ENCODE assay signal across 9 mouse cellular contexts in the genomic region with DNA sequence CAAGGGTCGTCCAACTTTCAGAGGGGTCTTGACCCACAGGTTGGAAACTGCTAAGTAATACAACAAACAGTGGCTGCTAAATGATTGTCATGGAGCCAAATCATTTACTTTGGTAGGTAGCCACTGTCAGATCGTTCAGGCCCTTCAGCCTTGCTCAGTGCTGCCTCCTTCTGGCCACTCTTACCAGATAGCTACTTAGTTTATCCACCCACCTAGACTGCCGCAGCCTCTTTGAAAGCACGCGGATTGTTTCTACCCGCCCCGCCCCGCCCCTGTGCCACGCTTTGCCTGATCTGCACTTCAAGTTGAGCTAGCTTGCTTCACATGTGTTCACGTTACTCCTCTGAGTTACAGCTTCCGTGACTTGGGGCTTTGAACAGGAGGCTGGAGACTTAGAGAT. TPM values are rescaled to one million over a fixed set of nuclear protein-coding genes. Genes with fewer than 3 reads are reported as not detected.
DNase-seq lines count a peak whose midpoint lies in the region; ATAC-seq and TF ChIP-seq lines count a peak whose summit lies in the region.
"Had no signal": no experiment of that assay in that cellular context is flagged by ENCODE, and none has a peak within 500 bp of the region (broad histone marks: within the 10 kb centered on the region; RNA-seq: fewer than 3 reads in every experiment).

No protein-coding gene starts in this region.

- H3K27me3 ChIP-seq in kidney, embryonic 15.5 days, result peaks cover 4% of the 10 kb centered on the region; the same call in 1 of the 2 replicates
- H3K27me3 ChIP-seq in E14TG2a.4 (ENCODE audit: insufficient read depth, low read length), result peaks cover 18% of the 10 kb centered on the region

- TF ChIP-seq CTCF in E14TG2a.4 (conservative IDR thresholded peaks at IDR 0.05; ENCODE audit: low read length), result peak; percentile 75

- no peaks in the 10 kb centered on the region for H3K36me3 ChIP-seq in kidney, embryonic 15.5 days
- no peaks in the 10 kb centered on the region for H3K36me3 ChIP-seq in E14TG2a.4 (ENCODE audit: insufficient read depth, low read length)
- H3K36me3 ChIP-seq: heart, embryonic 13.5 days; neural tube, embryonic 13.5 days had no signal

- H3K9ac ChIP-seq in kidney, embryonic 15.5 days, result no peak overlapping the region
- H3K9ac ChIP-seq: heart, embryonic 13.5 days; neural tube, embryonic 13.5 days had no signal

- no peaks in the 10 kb centered on the region for H3K9me3 ChIP-seq in kidney, embryonic 15.5 days (replicated peaks)
- H3K9me3 ChIP-seq in E14TG2a.4 (ENCODE audit: low read length), result no peaks in the 10 kb centered on the region
- H3K9me3 ChIP-seq: heart, embryonic 13.5 days; neural tube, embryonic 13.5 days had no signal

- no peak for ATAC-seq in kidney, embryonic 15.5 days (replicated peaks; ENCODE audit: low FRiP score)

- no peaks in the 10 kb centered on the region for H3K4me1 ChIP-seq in kidney, embryonic 15.5 days
- peaks cover 6% of the 10 kb centered on the region; the same call in 1 of the 2 replicates for H3K4me1 ChIP-seq in E14TG2a.4 (replicated peaks; ENCODE audit: low read depth, low read length)
- H3K4me1 ChIP-seq: heart, embryonic 13.5 days; neural tube, embryonic 13.5 days had no signal

- no peak overlapping the region for H3K4me3 ChIP-seq in kidney, embryonic 15.5 days (replicated peaks)
- no peak overlapping the region for H3K4me3 ChIP-seq in E14TG2a.4 (replicated peaks; ENCODE audit: low read length)
- H3K4me3 ChIP-seq: heart, embryonic 13.5 days; neural tube, embryonic 13.5 days had no signal

- WGBS in kidney, embryonic 15.5 days, result 27% methylated on average over 11 of the region's 11 CpGs

- H3K27ac ChIP-seq in kidney, embryonic 15.5 days, result no peak overlapping the region
- H3K27ac ChIP-seq: heart, embryonic 13.5 days; neural tube, embryonic 13.5 days had no signal

- peak; percentile 3 for DNase-seq in kidney, adult 11 months
- peak; percentile 91 for DNase-seq in ZHBTc4 (ENCODE audit: low read depth, low spot score)
- DNase-seq in kidney, postnatal 36 days, result peak; percentile 28 to 76
- peak; percentile 28 for DNase-seq in retina, postnatal 7 days (ENCODE audit: low read depth, low spot score)
- no peak for DNase-seq in frontal cortex, postnatal 10 days (ENCODE audit: low spot score in 2 of 2)

- no peak overlapping the region for H3K4me2 ChIP-seq in kidney, embryonic 15.5 days
- H3K4me2 ChIP-seq: heart, embryonic 13.5 days; neural tube, embryonic 13.5 days had no signal

RNA-seq across cellular contexts. Expression of a gene that starts 14.6 kb away (rescaled TPM):
- not detected in 2 replicates for polyA plus RNA-seq in kidney, embryonic 15.5 days (2015; fragmentation: Nextera tagmentation; extraction: Ambion mirVana)
- polyA plus RNA-seq: heart, embryonic 13.5 days; neural tube, embryonic 13.5 days had no signal

Comparison
In these comparisons a context has a peak if more than half of its experiments do, and no peak if none do; other contexts are left out.
1. DNase-seq: peak in kidney, adult 11 months (single experiment), ZHBTc4 (single experiment), kidney, postnatal 36 days (2 of 2) and retina, postnatal 7 days (single experiment); none in frontal cortex, postnatal 10 days (0 of 2).